Mouse (Mus musculus) hindbrain, postnatal 0 days (tissue): Measurements from ENCODE around the gene Scgb1a1. TPM values are rescaled to one million over a fixed set of nuclear protein-coding genes. Genes with fewer than 3 reads are reported as not detected.
"Not testable (repeated sequence)": the region's sequence is repeated elsewhere in the genome, so short reads cannot be mapped to it uniquely, and the experiment has no call there.

Experiments used
- ATAC-seq: fragments of 200-750 bp; cut with Nextera tagmentation; 2 replicates; pipeline ENCODE4 v1.8.0; 2017; ENCODE audit warnings: mild to moderate bottlenecking, moderate TSS enrichment, moderate library complexity
- DNase-seq: peaks from one replicate; pipeline ENCODE4 v3.0.0-alpha.2; 2015; ENCODE audit warnings: low spot score
- H3K27ac ChIP-seq: fragments of 300-500 bp; sonication (generic); 2 replicates; pipeline ENCODE4 v1.5.1; 2014; ENCODE audit warnings: mild to moderate bottlenecking
- H3K27me3 ChIP-seq: fragments of 300-500 bp; sonication (generic); 2 replicates; pipeline ENCODE4 v1.6.1; 2014; ENCODE audit warnings: low read length, mixed read lengths; ENCODE audit not compliant: insufficient read depth
- H3K36me3 ChIP-seq: fragments of 300-500 bp; sonication (generic); 2 replicates; pipeline ENCODE4 v1.6.1; 2014; ENCODE audit warnings: low read length, mixed read lengths; ENCODE audit not compliant: insufficient read depth
- H3K4me1 ChIP-seq: fragments of 300-500 bp; sonication (generic); 2 replicates; pipeline ENCODE4 v1.6.1; 2014; ENCODE audit warnings: antibody characterized with exemption, low read length, mixed read lengths; ENCODE audit not compliant: insufficient read depth
- H3K4me2 ChIP-seq: fragments of 300-500 bp; sonication (generic); 2 replicates; pipeline ENCODE4 v1.6.1; 2014; ENCODE audit warnings: low read depth, mild to moderate bottlenecking, low read length, moderate library complexity, mixed read lengths
- H3K4me3 ChIP-seq: fragments of 300-500 bp; sonication (generic); 2 replicates; pipeline ENCODE4 v1.5.1; 2014; ENCODE audit warnings: low read length
- H3K9ac ChIP-seq: fragments of 300-500 bp; sonication (generic); replicated peaks from 2 replicates; pipeline ENCODE4 v1.6.1; 2014; ENCODE audit warnings: mild to moderate bottlenecking, low read length, moderate library complexity, mixed read lengths
- H3K9me3 ChIP-seq: fragments of 300-500 bp; sonication (generic); 2 replicates; pipeline ENCODE4 v1.6.1; 2016; ENCODE audit warnings: low read length, mixed read lengths
- CTCF ChIP-seq: IDR thresholded peaks from 2 replicates; pipeline ENCODE4 v1.5.1; 2016; ENCODE audit warnings: antibody characterized with exemption, control low read depth, low read depth
- WGBS: fragments of 180-500 bp; shearing (Covaris S2); extraction: QIAGEN DNeasy Blood & Tissue Kit; methylation state at CpG from one replicate; pipeline ENCODE4 v1.1.7; 2014; 5-methylcytosine and 5-hydroxymethylcytosine counted together
- polyA plus RNA-seq: library from polyadenylated mRNA; unstranded; fragments of >200 nt; fragmentation: Nextera tagmentation; extraction: Ambion mirVana; gene quantifications from 2 replicates; pipeline ENCODE4 v1.2.1, GENCODE M21; 2015
- total RNA-seq: library from RNA; depleted of rRNA; stranded (reverse); fragments of >200 nt; gene quantifications from 2 replicates; pipeline ENCODE4 v1.2.3, GENCODE M21; 2014; rRNA removed

Gene Scgb1a1
- total RNA-seq (not detected in 2 replicates), polyA plus RNA-seq (not detected in 2 replicates)

DNA sequence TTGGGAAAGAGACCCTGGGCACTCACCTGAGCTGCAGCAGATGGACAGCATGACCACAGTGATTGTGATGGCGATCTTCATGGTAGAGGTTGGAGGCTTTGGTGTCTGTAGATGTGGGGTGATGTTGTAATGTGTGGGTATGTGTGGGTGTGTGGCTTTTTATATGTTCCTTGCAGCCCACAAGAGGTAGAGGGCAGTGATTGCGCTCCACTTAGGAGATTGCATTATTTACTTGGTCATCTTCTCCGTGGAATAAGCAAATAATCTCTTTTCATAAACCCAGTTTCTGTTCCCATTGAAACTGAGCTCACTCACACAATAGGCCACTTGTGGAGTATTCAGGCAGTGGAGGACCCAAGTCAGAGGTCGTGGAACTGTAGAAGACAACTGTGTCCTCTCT is at the start of gene Scgb1a1:
Gene Scgb1a1, minus strand, starts transcription at position 138 of the 400 bp plus-strand sequence.
- 74% methylated on average over 4 of the region's 4 CpGs for WGBS
- Histone ChIP-seq H3K4me1 (no peaks in the 10 kb centered on the region), H3K9me3 (no peaks in the 10 kb centered on the region), H3K36me3 (no peaks in the 10 kb centered on the region), H3K27me3 (no peaks in the 10 kb centered on the region), H3K4me3 (no peak within 1 kb of the TSS), H3K9ac (no peak within 1 kb of the TSS), H3K27ac (no peak within 1 kb of the TSS), H3K4me2 (no peak within 1 kb of the TSS)
- ATAC-seq (no peak), DNase-seq (no peak)
- no peak for TF ChIP-seq CTCF

DNA sequence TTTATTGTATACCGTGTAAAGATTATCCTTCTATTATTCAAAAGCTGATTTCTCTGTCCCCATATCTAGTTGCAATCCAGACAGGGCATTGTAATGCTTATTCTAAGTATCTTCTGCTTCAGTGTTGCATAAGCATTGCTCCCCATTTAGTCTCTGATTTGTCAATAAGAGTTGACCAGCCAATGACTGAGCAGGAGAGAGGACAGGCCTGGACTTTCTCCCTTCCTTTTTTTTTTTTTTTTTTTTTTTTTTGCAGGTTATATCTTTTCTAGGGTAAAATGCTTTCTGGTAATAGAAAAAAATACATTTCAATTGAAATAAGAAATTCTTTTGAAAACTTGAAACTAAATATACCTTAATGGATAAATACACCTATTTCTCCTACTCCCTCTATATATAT is 49.4 kb upstream of the Scgb1a1 start:
- Histone ChIP-seq H3K4me1 (no peaks in the 10 kb centered on the region), H3K9me3 (no peaks in the 10 kb centered on the region), H3K4me3 (no peak overlapping the region), H3K27ac (no peak overlapping the region), H3K27me3 (no peaks in the 10 kb centered on the region), H3K9ac (no peak overlapping the region), H3K4me2 (no peak overlapping the region), H3K36me3 (no peaks in the 10 kb centered on the region)
- WGBS = 93% methylated on average over 1 of the region's 1 CpGs
- no peak for ATAC-seq
- DNase-seq = no peak
- no peak for TF ChIP-seq CTCF

GRCm38 (mm10) chr19:9135512-9136331 is 48.0 kb upstream of the Scgb1a1 start, which contains the start of gene Asrgl1:
Gene Asrgl1, minus strand, starts transcription at chr19:9135636.
- no peaks in the 10 kb centered on the region for H3K9me3 ChIP-seq
- peak within 1 kb of the TSS; percentile 73 for H3K27ac ChIP-seq
- peak; percentile 21 for TF ChIP-seq CTCF
- 8% methylated on average over 31 of the region's 31 CpGs for WGBS
- H3K4me1 ChIP-seq = no peaks in the 10 kb centered on the region
- DNase-seq (peak; percentile 95), ATAC-seq (peak; percentile 98)
- no peaks in the 10 kb centered on the region for H3K27me3 ChIP-seq
- H3K4me2 ChIP-seq = peak within 1 kb of the TSS; percentile 100
- H3K4me3 ChIP-seq = peak within 1 kb of the TSS; percentile 54
- no peaks in the 10 kb centered on the region for H3K36me3 ChIP-seq
- peak within 1 kb of the TSS; percentile 61 for H3K9ac ChIP-seq

DNA sequence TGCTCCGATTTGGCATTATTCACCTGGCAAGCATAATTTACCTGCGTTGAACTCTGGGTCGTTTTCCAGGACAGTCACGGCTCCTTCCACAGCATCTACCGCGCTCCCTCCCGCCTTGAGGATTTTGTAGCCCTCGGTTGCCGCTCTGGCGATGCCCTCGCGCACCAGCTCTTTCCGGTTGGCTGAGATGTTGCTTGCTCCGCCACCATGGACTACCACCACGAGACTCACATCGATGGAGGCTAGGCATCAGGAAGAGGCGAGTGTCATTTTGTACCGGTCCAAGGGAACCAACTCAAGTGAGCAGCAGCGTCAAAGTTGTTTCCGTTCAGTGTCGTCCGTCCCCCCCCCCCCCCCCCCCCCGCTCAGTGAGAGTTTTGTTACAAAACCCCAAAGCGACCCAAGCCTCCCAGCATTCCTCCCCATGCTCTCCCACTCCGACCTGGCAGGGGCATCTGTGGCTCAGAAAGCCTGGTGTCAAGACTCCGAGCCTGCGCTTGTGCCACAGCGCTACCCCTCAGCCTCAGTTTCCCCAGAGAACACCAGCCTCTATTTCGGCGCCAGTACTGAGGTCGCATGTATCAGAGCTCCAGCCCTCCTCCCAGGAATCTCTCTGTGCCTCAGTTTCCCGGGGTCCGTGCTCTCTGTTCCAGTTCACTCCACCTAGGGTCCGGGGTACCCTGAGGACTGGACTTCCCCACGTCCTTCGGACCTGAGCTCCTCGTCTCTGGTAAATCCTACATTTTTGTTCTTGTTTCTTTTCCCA is 47.2 kb upstream of the Scgb1a1 start:
- H3K27me3 ChIP-seq = no peaks in the 10 kb centered on the region
- DNase-seq = peak; percentile 52
- peak overlapping the region; percentile 61 for H3K9ac ChIP-seq
- under 1% methylated on average over 33 of the region's 37 CpGs for WGBS
- H3K36me3 ChIP-seq = no peaks in the 10 kb centered on the region
- no peak for TF ChIP-seq CTCF
- peak; percentile 80 for ATAC-seq
- H3K9me3 ChIP-seq = no peaks in the 10 kb centered on the region
- H3K27ac ChIP-seq = peak overlapping the region; percentile 73
- H3K4me2 ChIP-seq = peak overlapping the region; percentile 100
- H3K4me3 ChIP-seq = peak overlapping the region; percentile 54
- H3K4me1 ChIP-seq = no peaks in the 10 kb centered on the region

DNA sequence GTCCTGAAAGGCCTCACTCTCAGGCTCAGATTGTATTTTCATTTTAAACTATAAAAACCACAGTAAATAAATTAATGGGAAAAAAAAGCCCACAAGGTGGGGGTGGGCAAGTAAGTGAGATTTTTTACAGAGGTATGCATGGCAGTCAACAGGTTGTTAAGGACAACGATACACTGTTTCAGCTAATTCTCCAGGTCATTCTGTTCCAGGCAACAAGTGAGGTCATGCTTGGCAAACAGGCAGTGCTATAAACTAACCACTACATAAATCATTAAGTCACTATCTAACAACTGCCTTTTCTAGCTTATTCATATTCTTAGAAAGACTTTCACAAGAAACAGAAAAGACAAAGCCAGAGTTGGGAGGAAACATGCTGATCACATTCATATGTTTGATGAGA is 42.2 kb upstream of the Scgb1a1 start:
- Histone ChIP-seq H3K4me3 (no peak overlapping the region), H3K36me3 (no peaks in the 10 kb centered on the region), H3K9ac (no peak overlapping the region), H3K27me3 (no peaks in the 10 kb centered on the region), H3K27ac (no peak overlapping the region), H3K4me2 (no peak overlapping the region), H3K9me3 (no peaks in the 10 kb centered on the region), H3K4me1 (no peaks in the 10 kb centered on the region)
- WGBS = 79% methylated on average over 1 of the region's 1 CpGs
- no peak for ATAC-seq
- DNase-seq = no peak
- TF ChIP-seq CTCF = no peak

DNA sequence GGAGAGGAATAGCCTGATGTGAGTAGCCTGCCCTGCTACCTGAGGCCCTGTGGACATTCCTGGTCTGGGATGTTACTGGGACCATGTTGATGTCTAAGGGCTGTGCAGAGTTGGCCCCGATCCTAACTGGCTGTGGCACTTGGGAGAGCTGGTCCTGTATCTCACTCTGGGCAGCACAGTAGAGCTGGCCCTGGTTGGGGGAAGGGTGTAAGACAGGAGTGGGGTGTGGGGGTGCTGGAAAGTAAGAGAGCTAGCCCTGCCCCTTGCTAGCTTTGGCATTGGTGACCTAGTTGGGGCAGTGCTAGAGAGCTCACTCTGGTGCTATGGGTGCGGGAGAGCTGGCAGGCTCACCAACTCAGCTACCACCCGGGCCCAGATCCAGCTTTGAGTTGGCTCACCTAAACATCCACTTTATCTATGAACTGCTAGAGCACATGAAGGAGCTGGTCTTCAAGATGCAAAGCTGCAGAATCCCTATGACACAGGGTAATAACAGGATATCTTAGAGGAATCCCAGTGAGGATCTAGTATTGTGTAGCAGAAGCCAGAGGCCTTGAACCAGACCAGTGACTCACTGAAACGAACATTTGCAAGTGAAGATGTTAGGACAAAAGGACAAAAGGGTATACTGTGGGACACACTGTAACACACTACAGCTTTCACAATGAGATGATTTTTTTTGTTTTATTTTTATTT is 40.9 kb upstream of the Scgb1a1 start:
- H3K36me3 ChIP-seq = no peaks in the 10 kb centered on the region
- H3K27ac ChIP-seq = no peak overlapping the region
- DNase-seq = no peak
- no peaks in the 10 kb centered on the region for H3K4me1 ChIP-seq
- 82% methylated on average over 4 of the region's 4 CpGs for WGBS
- H3K9me3 ChIP-seq = no peaks in the 10 kb centered on the region
- no peak overlapping the region for H3K4me3 ChIP-seq
- H3K9ac ChIP-seq = no peak overlapping the region
- no peak overlapping the region for H3K4me2 ChIP-seq
- H3K27me3 ChIP-seq = no peaks in the 10 kb centered on the region
- no peak for ATAC-seq
- TF ChIP-seq CTCF = no peak

- WGBS = 92% methylated on average over 2 of the region's 2 CpGs
- H3K4me1 ChIP-seq, ATAC-seq, H3K4me2 ChIP-seq, H3K27me3 ChIP-seq, H3K9ac ChIP-seq, DNase-seq, H3K4me3 ChIP-seq, H3K27ac ChIP-seq, H3K36me3 ChIP-seq, H3K9me3 ChIP-seq: not testable (repeated sequence)
These were observed 36.2 kb upstream of the Scgb1a1 start for GRCm38 (mm10) chr19:9123986-9124385.
